Mouse (Mus musculus): ENCODE measurements around the gene Abtb2. TPM values are rescaled to one million over a fixed set of nuclear protein-coding genes. Genes with fewer than 3 reads are reported as not detected.
A peak's percentile ranks its signal among the peaks of the same experiment; 100 is the strongest.

Abtb2 gene
- total and polyA plus RNA-seq, 2 experiments from 2014 or later, result 6.5 to 16.9 TPM

GRCm38 (mm10) chr2:103746761-103747160 is 180.7 kb downstream of the Abtb2 start:
- Histone ChIP-seq H3K27ac (ENCODE audit: low read depth, low read length) (no peak overlapping the region), H3K4me2 (ENCODE audit: low read depth) (no peak overlapping the region), H3K36me3 (ENCODE audit: insufficient read depth) (peaks cover 61% of the 10 kb centered on the region), H3K4me1 (ENCODE audit: insufficient read depth) (no peaks in the 10 kb centered on the region), H3K9me3 (ENCODE audit: low read length) (no peaks in the 10 kb centered on the region), H3K4me3 (ENCODE audit: low read depth, low read length) (no peak overlapping the region), H3K9ac (no peak overlapping the region), H3K27me3 (ENCODE audit: insufficient read depth, low read length) (no peaks in the 10 kb centered on the region)
- WGBS, result 91% methylated on average over 2 of the region's 2 CpGs
- DNase-seq (no peak), ATAC-seq (no peak)
- no peak for TF ChIP-seq CTCF (IDR thresholded peaks at IDR 0.05; ENCODE audit: low read depth)

- 95% methylated on average over 9 of the region's 9 CpGs for WGBS
- H3K9ac ChIP-seq, result no peak overlapping the region
Measured at GRCm38 (mm10) chr2:103747891-103748290, 181.8 kb downstream of the Abtb2 start.

GRCm38 (mm10) chr2:103749091-103749490 is 183.0 kb downstream of the Abtb2 start:
- Histone ChIP-seq H3K36me3 (ENCODE audit: insufficient read depth) (peaks cover 65% of the 10 kb centered on the region), H3K4me2 (ENCODE audit: low read depth) (no peak overlapping the region), H3K27ac (ENCODE audit: low read depth, low read length) (no peak overlapping the region), H3K9ac (no peak overlapping the region), H3K9me3 (ENCODE audit: low read length) (no peaks in the 10 kb centered on the region), H3K4me3 (ENCODE audit: low read depth, low read length) (no peak overlapping the region), H3K27me3 (ENCODE audit: insufficient read depth, low read length) (no peaks in the 10 kb centered on the region), H3K4me1 (ENCODE audit: insufficient read depth) (no peaks in the 10 kb centered on the region)
- no peak for ATAC-seq
- WGBS, result 94% methylated on average over 3 of the region's 3 CpGs
- TF ChIP-seq CTCF (IDR thresholded peaks at IDR 0.05; ENCODE audit: low read depth), result no peak
- no peak for DNase-seq

More at GRCm38 (mm10) chr2:103747891-103748290, 181.8 kb downstream of the Abtb2 start:
- H3K4me3 ChIP-seq (ENCODE audit: low read depth, low read length), result no peak overlapping the region
- no peak overlapping the region for H3K27ac ChIP-seq (ENCODE audit: low read depth, low read length)
- peaks cover 63% of the 10 kb centered on the region for H3K36me3 ChIP-seq (ENCODE audit: insufficient read depth)
- no peaks in the 10 kb centered on the region for H3K27me3 ChIP-seq (ENCODE audit: insufficient read depth, low read length)
- TF ChIP-seq CTCF (IDR thresholded peaks at IDR 0.05; ENCODE audit: low read depth), result no peak
- no peaks in the 10 kb centered on the region for H3K9me3 ChIP-seq (ENCODE audit: low read length)
- DNase-seq, result no peak
- H3K4me1 ChIP-seq (ENCODE audit: insufficient read depth), result no peaks in the 10 kb centered on the region
- no peak for ATAC-seq
- H3K4me2 ChIP-seq (ENCODE audit: low read depth), result no peak overlapping the region

- Histone ChIP-seq H3K4me3 (ENCODE audit: low read depth, low read length) (no peak overlapping the region), H3K4me2 (ENCODE audit: low read depth) (no peak overlapping the region), H3K27ac (ENCODE audit: low read depth, low read length) (no peak overlapping the region), H3K9me3 (ENCODE audit: low read length) (no peaks in the 10 kb centered on the region), H3K36me3 (ENCODE audit: insufficient read depth) (peaks cover 78% of the 10 kb centered on the region), H3K27me3 (ENCODE audit: insufficient read depth, low read length) (no peaks in the 10 kb centered on the region), H3K9ac (no peak overlapping the region), H3K4me1 (ENCODE audit: insufficient read depth) (no peaks in the 10 kb centered on the region)
- ATAC-seq (no peak), DNase-seq (no peak)
- WGBS, result 97% methylated on average over 6 of the region's 6 CpGs
- TF ChIP-seq CTCF (IDR thresholded peaks at IDR 0.05; ENCODE audit: low read depth), result no peak
Measured at GRCm38 (mm10) chr2:103751771-103752170, 185.7 kb downstream of the Abtb2 start.

- Histone ChIP-seq H3K4me1 (ENCODE audit: insufficient read depth) (no peaks in the 10 kb centered on the region), H3K27me3 (ENCODE audit: insufficient read depth, low read length) (no peaks in the 10 kb centered on the region), H3K4me2 (ENCODE audit: low read depth) (no peak overlapping the region), H3K4me3 (ENCODE audit: low read depth, low read length) (no peak overlapping the region), H3K27ac (ENCODE audit: low read depth, low read length) (no peak overlapping the region), H3K9ac (no peak overlapping the region), H3K36me3 (ENCODE audit: insufficient read depth) (peaks cover 53% of the 10 kb centered on the region), H3K9me3 (ENCODE audit: low read length) (no peaks in the 10 kb centered on the region)
- no peak for TF ChIP-seq CTCF (IDR thresholded peaks at IDR 0.05; ENCODE audit: low read depth)
- ATAC-seq, result no peak
- WGBS, result 89% methylated on average over 3 of the region's 3 CpGs
- no peak for DNase-seq
Measured at GRCm38 (mm10) chr2:103754614-103755013, 188.5 kb downstream of the Abtb2 start.

- DNase-seq (no peak), ATAC-seq (no peak)
- Histone ChIP-seq H3K36me3 (ENCODE audit: insufficient read depth) (peaks cover 44% of the 10 kb centered on the region), H3K4me2 (ENCODE audit: low read depth) (no peak overlapping the region), H3K4me1 (ENCODE audit: insufficient read depth) (no peaks in the 10 kb centered on the region), H3K27ac (ENCODE audit: low read depth, low read length) (no peak overlapping the region), H3K27me3 (ENCODE audit: insufficient read depth, low read length) (no peaks in the 10 kb centered on the region), H3K9me3 (ENCODE audit: low read length) (no peaks in the 10 kb centered on the region), H3K4me3 (ENCODE audit: low read depth, low read length) (no peak overlapping the region), H3K9ac (no peak overlapping the region)
- 90% methylated on average over 9 of the region's 9 CpGs for WGBS
- no peak for TF ChIP-seq CTCF (IDR thresholded peaks at IDR 0.05; ENCODE audit: low read depth)
Measured at GRCm38 (mm10) chr2:103755458-103756085, 189.5 kb downstream of the Abtb2 start.

GRCm38 (mm10) chr2:103760421-103760820 is 194.3 kb downstream of the Abtb2 start:
- H3K27ac ChIP-seq (ENCODE audit: low read depth, low read length), result peak overlapping the region; percentile 82
- under 1% methylated on average over 12 of the region's 12 CpGs for WGBS

More at GRCm38 (mm10) chr2:103760421-103760820, 194.3 kb downstream of the Abtb2 start:
- TF ChIP-seq CTCF (IDR thresholded peaks at IDR 0.05; ENCODE audit: low read depth), result no peak
- peak overlapping the region; percentile 66 for H3K4me3 ChIP-seq (ENCODE audit: low read depth, low read length)
- peak overlapping the region; percentile 71 for H3K9ac ChIP-seq
- peaks cover 9% of the 10 kb centered on the region; the same call in 1 of the 2 replicates for H3K36me3 ChIP-seq (ENCODE audit: insufficient read depth)
- H3K9me3 ChIP-seq (ENCODE audit: low read length), result no peaks in the 10 kb centered on the region
- ATAC-seq (peak; percentile 19), DNase-seq (no peak)
- peak overlapping the region; percentile 67 for H3K4me2 ChIP-seq (ENCODE audit: low read depth)
- H3K4me1 ChIP-seq (ENCODE audit: insufficient read depth), result 0 out of 2 replicates have a peak, but pooled peaks cover 8% of the 10 kb centered on the region
- H3K27me3 ChIP-seq (ENCODE audit: insufficient read depth, low read length), result no peaks in the 10 kb centered on the region
